Mouse (Mus musculus): Measurements from ENCODE around the gene Atrn. TPM values are rescaled to one million over a fixed set of nuclear protein-coding genes. Genes with fewer than 3 reads are reported as not detected.

The Atrn gene
- polyA plus RNA-seq, 1 experiment from 2014 or later, result 3.0 TPM

GRCm38 (mm10) chr2:131054646-131055264 lies 148.5 kb downstream of the Atrn start:
- H3K27ac ChIP-seq (ENCODE audit: low read length), result no peak overlapping the region
- no peak overlapping the region for H3K4me3 ChIP-seq (ENCODE audit: low read depth, low read length)
- ATAC-seq (ENCODE audit: low read depth), result no peak
- 3% methylated on average over 21 of the region's 21 CpGs for WGBS (ENCODE audit: insufficient replicate concordance)
- no peaks in the 10 kb centered on the region for H3K9me3 ChIP-seq (replicated peaks; ENCODE audit: control insufficient read depth, low read length)
- H3K4me1 ChIP-seq (ENCODE audit: control insufficient read depth, low read depth, low read length), result peaks cover 9% of the 10 kb centered on the region
- H3K36me3 ChIP-seq (ENCODE audit: control insufficient read depth, insufficient read depth), result no peaks in the 10 kb centered on the region
- H3K4me2 ChIP-seq (ENCODE audit: low read depth, low read length), result no peak overlapping the region
- H3K27me3 ChIP-seq (ENCODE audit: control insufficient read depth, insufficient read depth, low read depth, low read length), result peaks cover 50% of the 10 kb centered on the region
- no peak overlapping the region for H3K9ac ChIP-seq (ENCODE audit: low read depth, low read length)

- no peak overlapping the region for H3K4me2 ChIP-seq (ENCODE audit: low read depth, low read length)
- peaks cover 50% of the 10 kb centered on the region for H3K27me3 ChIP-seq (ENCODE audit: control insufficient read depth, insufficient read depth, low read depth, low read length)
- no peak overlapping the region for H3K4me3 ChIP-seq (ENCODE audit: low read depth, low read length)
- no peaks in the 10 kb centered on the region for H3K36me3 ChIP-seq (ENCODE audit: control insufficient read depth, insufficient read depth)
- H3K27ac ChIP-seq (ENCODE audit: low read length), result no peak overlapping the region
- 10% methylated on average over 10 of the region's 10 CpGs for WGBS (ENCODE audit: insufficient replicate concordance)
- no peak for ATAC-seq (ENCODE audit: low read depth)
- peaks cover 9% of the 10 kb centered on the region for H3K4me1 ChIP-seq (ENCODE audit: control insufficient read depth, low read depth, low read length)
- H3K9me3 ChIP-seq (replicated peaks; ENCODE audit: control insufficient read depth, low read length), result no peaks in the 10 kb centered on the region
- H3K9ac ChIP-seq (ENCODE audit: low read depth, low read length), result no peak overlapping the region
Observed at GRCm38 (mm10) chr2:131055631-131056030, 149.3 kb downstream of the Atrn start.

GRCm38 (mm10) chr2:131056191-131056590 lies 149.9 kb downstream of the Atrn start:
- ATAC-seq (ENCODE audit: low read depth), result no peak
- H3K4me1 ChIP-seq (ENCODE audit: control insufficient read depth, low read depth, low read length), result peaks cover 9% of the 10 kb centered on the region
- H3K4me3 ChIP-seq (ENCODE audit: low read depth, low read length), result no peak overlapping the region
- H3K36me3 ChIP-seq (ENCODE audit: control insufficient read depth, insufficient read depth), result no peaks in the 10 kb centered on the region
- H3K4me2 ChIP-seq (ENCODE audit: low read depth, low read length), result no peak overlapping the region
- peaks cover 52% of the 10 kb centered on the region for H3K27me3 ChIP-seq (ENCODE audit: control insufficient read depth, insufficient read depth, low read depth, low read length)
- H3K9me3 ChIP-seq (replicated peaks; ENCODE audit: control insufficient read depth, low read length), result no peaks in the 10 kb centered on the region
- WGBS (ENCODE audit: insufficient replicate concordance), result 2% methylated on average over 10 of the region's 10 CpGs
- no peak overlapping the region for H3K9ac ChIP-seq (ENCODE audit: low read depth, low read length)
- no peak overlapping the region for H3K27ac ChIP-seq (ENCODE audit: low read length)

GRCm38 (mm10) chr2:131058672-131059071 lies 152.4 kb downstream of the Atrn start:
- WGBS (ENCODE audit: insufficient replicate concordance), result 75% methylated on average over 8 of the region's 8 CpGs

GRCm38 (mm10) chr2:131059377-131059776 lies 153.1 kb downstream of the Atrn start:
- Histone ChIP-seq H3K36me3 (ENCODE audit: control insufficient read depth, insufficient read depth) (no peaks in the 10 kb centered on the region), H3K4me1 (ENCODE audit: control insufficient read depth, low read depth, low read length) (no peaks in the 10 kb centered on the region; the same call in 1 of the 2 replicates), H3K9ac (ENCODE audit: low read depth, low read length) (no peak overlapping the region), H3K4me2 (ENCODE audit: low read depth, low read length) (no peak overlapping the region), H3K27ac (ENCODE audit: low read length) (no peak overlapping the region), H3K4me3 (ENCODE audit: low read depth, low read length) (no peak overlapping the region), H3K27me3 (ENCODE audit: control insufficient read depth, insufficient read depth, low read depth, low read length) (peaks cover 55% of the 10 kb centered on the region), H3K9me3 (replicated peaks; ENCODE audit: control insufficient read depth, low read length) (no peaks in the 10 kb centered on the region)
- ATAC-seq (ENCODE audit: low read depth), result no peak
- WGBS (ENCODE audit: insufficient replicate concordance), result 43% methylated on average over 1 of the region's 1 CpGs

More at GRCm38 (mm10) chr2:131058672-131059071, 152.4 kb downstream of the Atrn start:
- peaks cover 58% of the 10 kb centered on the region for H3K27me3 ChIP-seq (ENCODE audit: control insufficient read depth, insufficient read depth, low read depth, low read length)
- no peak for ATAC-seq (ENCODE audit: low read depth)
- no peak overlapping the region for H3K9ac ChIP-seq (ENCODE audit: low read depth, low read length)
- no peak overlapping the region for H3K27ac ChIP-seq (ENCODE audit: low read length)
- H3K4me3 ChIP-seq (ENCODE audit: low read depth, low read length), result no peak overlapping the region
- H3K9me3 ChIP-seq (replicated peaks; ENCODE audit: control insufficient read depth, low read length), result no peaks in the 10 kb centered on the region
- no peak overlapping the region for H3K4me2 ChIP-seq (ENCODE audit: low read depth, low read length)
- no peaks in the 10 kb centered on the region for H3K36me3 ChIP-seq (ENCODE audit: control insufficient read depth, insufficient read depth)
- no peaks in the 10 kb centered on the region; the same call in 1 of the 2 replicates for H3K4me1 ChIP-seq (ENCODE audit: control insufficient read depth, low read depth, low read length)

GRCm38 (mm10) chr2:131059781-131060540 lies 153.7 kb downstream of the Atrn start:
- no peak for ATAC-seq (ENCODE audit: low read depth)
- Histone ChIP-seq H3K9ac (ENCODE audit: low read depth, low read length) (no peak overlapping the region), H3K27me3 (ENCODE audit: control insufficient read depth, insufficient read depth, low read depth, low read length) (peaks cover 55% of the 10 kb centered on the region), H3K36me3 (ENCODE audit: control insufficient read depth, insufficient read depth) (no peaks in the 10 kb centered on the region), H3K27ac (ENCODE audit: low read length) (no peak overlapping the region), H3K4me2 (ENCODE audit: low read depth, low read length) (no peak overlapping the region), H3K4me3 (ENCODE audit: low read depth, low read length) (no peak overlapping the region), H3K4me1 (ENCODE audit: control insufficient read depth, low read depth, low read length) (no peaks in the 10 kb centered on the region; the same call in 1 of the 2 replicates), H3K9me3 (replicated peaks; ENCODE audit: control insufficient read depth, low read length) (no peaks in the 10 kb centered on the region)
- WGBS (ENCODE audit: insufficient replicate concordance), result 60% methylated on average over 9 of the region's 9 CpGs

- ATAC-seq (ENCODE audit: low read depth), result no peak
- H3K27me3 ChIP-seq (ENCODE audit: control insufficient read depth, insufficient read depth, low read depth, low read length), result peaks cover 52% of the 10 kb centered on the region
- 64% methylated on average over 6 of the region's 6 CpGs for WGBS (ENCODE audit: insufficient replicate concordance)
Observed at GRCm38 (mm10) chr2:131060784-131061183, 154.5 kb downstream of the Atrn start.

GRCm38 (mm10) chr2:131061607-131062006 lies 155.3 kb downstream of the Atrn start:
- Histone ChIP-seq H3K4me3 (ENCODE audit: low read depth, low read length) (no peak overlapping the region), H3K4me2 (ENCODE audit: low read depth, low read length) (no peak overlapping the region), H3K9me3 (replicated peaks; ENCODE audit: control insufficient read depth, low read length) (no peaks in the 10 kb centered on the region), H3K27me3 (ENCODE audit: control insufficient read depth, insufficient read depth, low read depth, low read length) (peaks cover 48% of the 10 kb centered on the region), H3K27ac (ENCODE audit: low read length) (no peak overlapping the region), H3K36me3 (ENCODE audit: control insufficient read depth, insufficient read depth) (no peaks in the 10 kb centered on the region), H3K4me1 (ENCODE audit: control insufficient read depth, low read depth, low read length) (no peaks in the 10 kb centered on the region; the same call in 1 of the 2 replicates), H3K9ac (ENCODE audit: low read depth, low read length) (no peak overlapping the region)
- 48% methylated on average over 5 of the region's 5 CpGs for WGBS (ENCODE audit: insufficient replicate concordance)
- ATAC-seq (ENCODE audit: low read depth), result no peak

More at GRCm38 (mm10) chr2:131060784-131061183, 154.5 kb downstream of the Atrn start:
- Histone ChIP-seq H3K4me3 (ENCODE audit: low read depth, low read length) (no peak overlapping the region), H3K27ac (ENCODE audit: low read length) (no peak overlapping the region), H3K36me3 (ENCODE audit: control insufficient read depth, insufficient read depth) (no peaks in the 10 kb centered on the region), H3K9ac (ENCODE audit: low read depth, low read length) (no peak overlapping the region), H3K4me1 (ENCODE audit: control insufficient read depth, low read depth, low read length) (no peaks in the 10 kb centered on the region; the same call in 1 of the 2 replicates), H3K4me2 (ENCODE audit: low read depth, low read length) (no peak overlapping the region), H3K9me3 (replicated peaks; ENCODE audit: control insufficient read depth, low read length) (no peaks in the 10 kb centered on the region)

- 5% methylated on average over 27 of the region's 27 CpGs for WGBS (ENCODE audit: insufficient replicate concordance)
- peaks cover 45% of the 10 kb centered on the region for H3K27me3 ChIP-seq (ENCODE audit: control insufficient read depth, insufficient read depth, low read depth, low read length)
- no peak within 1 kb of the TSS for H3K9ac ChIP-seq (ENCODE audit: low read depth, low read length)
- no peak within 1 kb of the TSS for H3K4me2 ChIP-seq (ENCODE audit: low read depth, low read length)
- H3K27ac ChIP-seq (ENCODE audit: low read length), result no peak within 1 kb of the TSS
- H3K4me1 ChIP-seq (ENCODE audit: control insufficient read depth, low read depth, low read length), result no peaks in the 10 kb centered on the region; the same call in 1 of the 2 replicates
- ATAC-seq (ENCODE audit: low read depth), result no peak
- H3K36me3 ChIP-seq (ENCODE audit: control insufficient read depth, insufficient read depth), result no peaks in the 10 kb centered on the region
- no peaks in the 10 kb centered on the region for H3K9me3 ChIP-seq (replicated peaks; ENCODE audit: control insufficient read depth, low read length)
- H3K4me3 ChIP-seq (ENCODE audit: low read depth, low read length), result no peak within 1 kb of the TSS
Observed at GRCm38 (mm10) chr2:131063404-131063864, 157.1 kb downstream of the Atrn start, which contains the start of gene Adam33. Gene Adam33, minus strand, starts transcription at chr2:131063814.
